Mouse (Mus musculus) right cerebral cortex, postnatal 4 days (tissue): ENCODE measurements around the gene Cops2.

Experiments
- DNase-seq: peaks from one replicate; pipeline ENCODE4 v3.0.0-alpha.2; 2022

Cops2 gene

GRCm38 (mm10) chr2:125858521-125859280 lies at the start of gene Cops2, which contains the start of gene Galk2:
Cops2 (minus strand) TSS chr2:125859139.
Galk2 (plus strand) TSS chr2:125859109.
- DNase-seq, result peak; percentile 92

GRCm38 (mm10) chr2:125907580-125908255 lies 48.8 kb upstream of the Cops2 start:
- no peak for DNase-seq

DNA sequence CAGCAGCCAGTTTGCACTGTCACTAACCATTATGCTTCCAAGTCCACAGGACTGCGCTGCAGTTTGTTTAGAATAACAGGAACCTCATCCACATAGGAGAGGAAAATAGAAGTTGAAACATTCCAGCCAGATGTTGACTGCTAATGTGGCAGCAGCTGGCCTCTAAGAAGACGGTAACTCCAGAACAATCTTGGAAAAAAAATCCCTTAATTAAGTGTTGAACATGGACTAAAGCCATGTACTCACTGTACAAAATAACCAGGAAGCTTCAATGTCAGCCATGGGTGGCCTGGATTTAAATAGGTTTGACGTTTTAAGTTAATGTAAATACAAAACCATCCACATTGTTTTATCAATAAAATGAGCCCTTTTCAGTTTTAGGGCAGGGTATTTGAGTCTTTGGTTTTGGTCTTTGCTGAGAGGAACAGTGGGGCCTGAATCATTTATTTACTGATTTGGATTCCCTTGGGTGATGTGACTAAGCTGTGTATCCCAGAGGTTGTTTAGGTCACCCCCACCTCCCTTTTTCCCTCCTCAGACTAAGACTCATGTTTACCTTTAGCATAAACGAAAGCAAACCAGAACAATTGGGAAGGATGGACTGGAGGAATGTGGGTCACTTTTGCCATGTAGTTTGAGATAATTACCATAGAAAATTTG lies 47.6 kb upstream of the Cops2 start:
- no peak for DNase-seq

DNA sequence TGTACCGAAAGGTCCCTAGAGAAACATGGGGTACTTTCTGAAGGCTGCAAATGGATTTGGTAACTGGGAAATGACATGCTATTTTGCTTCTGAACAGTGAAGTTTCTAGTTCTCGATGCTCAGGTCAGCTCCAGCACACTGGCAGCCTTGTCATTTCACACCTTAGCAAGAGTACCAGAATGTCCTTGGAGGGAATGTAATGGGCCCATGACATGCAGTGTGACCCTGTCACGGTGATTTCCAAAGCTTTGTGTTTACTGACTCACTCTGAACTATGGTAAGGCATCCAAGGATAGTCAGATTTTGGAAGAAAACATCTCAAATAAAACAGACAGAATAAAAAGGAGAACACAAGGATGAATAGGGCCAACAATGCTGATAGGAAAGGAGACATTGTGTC lies 42.5 kb upstream of the Cops2 start:
- DNase-seq, result no peak

GRCm38 (mm10) chr2:125900797-125901410 lies 42.0 kb upstream of the Cops2 start:
- DNase-seq, result no peak

GRCm38 (mm10) chr2:125896355-125896754 lies 37.4 kb upstream of the Cops2 start:
- no peak for DNase-seq

DNA sequence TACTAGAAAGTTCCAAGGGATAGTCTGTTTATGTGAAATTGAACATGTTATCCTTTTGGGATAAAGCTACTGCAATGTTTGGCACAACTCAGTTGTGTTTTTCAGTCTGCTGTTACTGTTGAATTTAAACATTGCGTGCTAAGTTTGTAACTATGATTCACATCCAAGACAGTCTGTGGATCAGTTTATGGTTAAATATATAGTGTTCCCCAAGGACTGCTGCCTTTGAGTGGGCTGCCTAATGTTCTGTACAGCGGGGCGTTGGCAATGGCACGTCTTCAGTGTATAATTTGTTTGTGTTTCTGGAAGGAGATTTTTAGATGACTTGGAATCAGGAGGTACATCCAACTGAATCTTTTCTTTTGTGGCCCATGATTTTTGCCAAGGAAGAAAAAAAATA lies 36.2 kb upstream of the Cops2 start:
- no peak for DNase-seq

DNA sequence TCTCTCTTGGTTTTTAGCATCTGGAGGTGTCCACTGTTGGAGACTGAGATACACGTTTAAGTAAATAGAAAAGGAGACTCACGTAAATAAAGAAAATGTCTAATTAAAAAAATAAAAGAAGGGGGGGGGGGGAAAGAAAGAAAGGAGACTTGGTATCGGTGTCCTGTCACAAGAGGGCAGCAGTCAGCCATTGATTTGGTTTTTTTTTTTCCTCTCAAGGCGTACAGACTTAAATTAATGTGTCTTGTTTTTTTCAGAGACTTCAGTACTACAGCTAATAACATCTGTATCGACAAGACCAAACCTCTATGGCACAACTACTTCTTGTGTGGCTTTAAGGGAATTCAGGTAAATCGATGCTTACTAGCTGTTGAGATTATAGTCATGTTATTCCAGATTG lies 34.2 kb upstream of the Cops2 start:
- no peak for DNase-seq

DNA sequence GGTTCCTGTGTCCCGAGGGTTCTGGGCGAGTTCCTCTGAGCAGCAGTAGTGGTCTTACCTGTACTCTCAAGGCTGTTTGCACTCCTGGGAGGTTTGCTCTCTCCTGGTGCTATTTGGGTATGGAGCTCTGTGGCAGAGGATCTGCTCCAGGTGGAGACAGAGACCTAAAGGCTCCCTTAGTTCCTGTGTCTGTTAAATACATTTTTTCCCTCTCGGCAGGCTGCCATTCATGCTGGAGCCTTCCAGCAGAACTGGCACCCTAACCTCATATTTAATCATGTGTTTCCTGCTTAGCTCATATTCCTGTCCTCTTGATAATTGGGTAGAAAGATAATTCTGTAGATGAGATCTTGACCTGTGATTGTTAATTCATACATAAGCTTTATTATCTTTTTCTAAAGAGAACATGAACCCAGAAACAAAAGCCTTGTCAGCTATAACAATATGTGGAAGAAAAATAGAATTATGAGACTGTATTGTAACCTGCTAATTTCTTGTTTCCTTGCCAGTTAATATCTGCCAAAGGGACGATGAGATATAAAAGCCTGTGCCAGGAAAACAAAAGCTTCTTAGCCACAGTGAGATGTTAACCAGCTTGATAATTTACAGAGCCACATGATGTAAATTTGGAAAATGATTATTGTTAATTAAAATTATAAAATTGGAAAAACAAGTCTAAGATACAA lies 27.1 kb upstream of the Cops2 start:
- no peak for DNase-seq

DNA sequence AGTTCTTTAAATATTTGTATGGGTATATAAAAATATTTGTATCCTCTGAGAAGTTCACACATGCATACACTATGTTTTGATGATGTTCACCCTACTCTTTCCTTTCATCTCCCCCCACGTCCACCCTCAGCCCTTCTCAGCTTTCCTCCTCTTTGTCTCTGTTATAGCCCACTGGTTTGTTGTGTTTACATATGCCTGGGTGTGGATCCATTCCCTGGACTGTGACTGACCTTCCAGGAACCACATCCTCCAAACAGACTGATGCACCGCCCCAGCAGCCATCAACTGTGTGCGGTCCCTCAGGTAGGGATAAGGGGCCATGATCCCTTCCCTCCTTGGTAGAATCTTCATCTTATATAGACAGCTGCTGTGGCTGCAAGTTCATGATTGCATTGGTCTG lies 11.2 kb upstream of the Cops2 start:
- no peak for DNase-seq

- no peak for DNase-seq
These were observed 9.4 kb upstream of the Cops2 start for GRCm38 (mm10) chr2:125868301-125868700.

GRCm38 (mm10) chr2:125866058-125866740 lies 7.3 kb upstream of the Cops2 start:
- DNase-seq, result peak; percentile 46

DNA sequence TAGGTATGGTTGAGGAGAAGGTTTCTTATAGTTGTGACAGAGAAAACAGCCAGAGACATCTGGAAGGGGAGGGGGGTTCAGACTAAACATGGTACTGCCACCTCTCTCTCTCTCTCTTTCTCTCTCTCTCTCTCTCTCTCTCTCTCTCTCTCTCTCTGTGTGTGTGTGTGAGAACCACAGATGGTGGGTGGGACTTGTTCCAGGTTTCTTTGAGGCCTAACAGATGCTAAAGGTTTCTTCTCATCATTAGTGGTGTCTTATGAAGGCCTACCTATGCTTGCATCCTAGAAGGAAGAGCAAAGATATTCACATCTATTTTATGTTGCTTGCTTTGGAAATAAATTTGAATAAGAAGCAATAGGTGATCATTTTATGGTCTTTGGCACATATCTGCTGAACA lies 6.6 kb upstream of the Cops2 start:
- no peak for DNase-seq

DNA sequence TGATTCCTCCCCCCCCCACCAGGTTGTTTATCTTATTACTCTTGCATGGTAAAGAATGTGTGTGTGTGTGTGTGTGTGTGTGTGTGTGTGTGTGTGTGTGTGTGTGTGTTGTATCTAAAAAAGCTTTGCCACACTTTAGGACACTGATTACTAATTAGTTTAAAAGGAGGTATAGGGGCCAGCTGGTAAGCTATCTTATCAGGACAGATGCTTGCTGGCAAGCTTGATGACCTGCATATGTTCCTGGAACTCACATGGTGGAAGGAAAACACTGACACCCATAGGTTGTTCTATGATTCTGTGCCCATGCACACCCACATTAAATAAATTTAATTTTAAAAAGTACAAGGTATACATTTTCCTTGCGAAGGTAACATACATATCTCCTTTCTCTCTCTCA lies 5.6 kb upstream of the Cops2 start:
- DNase-seq, result no peak

DNA sequence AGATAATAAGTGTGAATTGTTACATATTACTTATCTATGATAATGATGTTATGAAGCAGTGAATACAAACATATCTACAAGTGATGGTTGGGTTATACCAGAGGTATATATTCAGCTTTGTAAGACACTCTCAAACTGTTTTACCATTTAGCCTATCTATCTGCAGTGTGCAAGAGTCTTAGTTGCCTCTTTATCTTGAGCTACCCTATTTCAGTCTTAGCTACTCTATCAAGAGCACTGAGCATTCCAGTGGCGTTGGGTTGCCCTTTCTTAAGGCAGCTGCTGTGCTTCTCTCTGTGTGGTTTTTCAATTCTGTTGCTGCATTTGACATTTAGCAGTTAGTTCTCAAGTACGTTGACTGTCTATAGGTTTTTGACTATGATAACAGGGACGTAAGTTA lies 4.9 kb upstream of the Cops2 start:
- DNase-seq, result no peak

GRCm38 (mm10) chr2:125857707-125858106 lies 1.2 kb downstream of the Cops2 start:
- no peak for DNase-seq

- DNase-seq, result no peak
These were observed 7.7 kb downstream of the Cops2 start for GRCm38 (mm10) chr2:125851237-125851636.

- DNase-seq, result no peak
These were observed 20.1 kb downstream of the Cops2 start for GRCm38 (mm10) chr2:125838708-125839284.

GRCm38 (mm10) chr2:125838091-125838490 lies 20.8 kb downstream of the Cops2 start:
- no peak for DNase-seq

- no peak for DNase-seq
These were observed 29.0 kb downstream of the Cops2 start for GRCm38 (mm10) chr2:125829924-125830323.

GRCm38 (mm10) chr2:125827898-125828297 lies 31.0 kb downstream of the Cops2 start:
- DNase-seq, result no peak

DNA sequence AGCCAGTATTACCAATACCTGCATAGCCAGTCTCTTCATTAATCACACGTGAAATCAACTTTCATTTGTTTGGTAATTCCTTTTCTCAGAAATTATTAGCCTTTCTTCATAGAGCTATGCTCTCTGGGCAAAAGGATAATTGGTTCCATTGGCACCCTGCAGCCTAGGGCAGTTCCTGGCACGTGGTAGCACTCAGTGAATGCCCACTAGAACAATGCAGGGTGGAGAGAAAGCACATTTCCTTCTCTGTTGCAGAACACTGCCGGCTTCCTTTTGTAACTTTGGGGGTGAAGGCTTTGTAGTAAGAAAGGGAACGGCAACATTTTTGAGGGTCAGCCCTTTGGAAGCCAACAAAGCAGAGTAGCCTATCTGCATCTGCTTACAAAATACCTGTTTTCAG lies 32.7 kb downstream of the Cops2 start:
- no peak for DNase-seq
